20 mouse cellular contexts compared by ENCODE assay signal in genomic region chrX:99495399-99495798, GRCm38 (mm10). TPM values are rescaled to one million over a fixed set of nuclear protein-coding genes. Genes with fewer than 3 reads are reported as not detected.
DNase-seq lines count a peak whose midpoint lies in the region; ATAC-seq lines count a peak whose summit lies in the region.
"Had no signal": no experiment of that assay in that cellular context is flagged by ENCODE, and none has a peak within 500 bp of the region (broad histone marks: within the 10 kb centered on the region; RNA-seq: fewer than 3 reads in every experiment).

No protein-coding gene starts in this region.

- DNase-seq in embryo, embryonic 10 days (ENCODE audit: low spot score), result peak; percentile 20
- DNase-seq in embryo, embryonic 9.5 days (ENCODE audit: extremely low spot score), result no peak
- DNase-seq in kidney, postnatal 14 days, result no peak
- peak; percentile 66 for DNase-seq in adrenal gland, adult 2 months
- DNase-seq in adrenal gland, postnatal 14 days, result peak; percentile 60
- no peak for DNase-seq in urinary bladder, postnatal 14 days (ENCODE audit: low spot score)
- DNase-seq: cerebellum, adult 11 months; cerebellum, adult 8-10 months; cerebellum, postnatal 14 days; forebrain, postnatal 0 days; gastrocnemius, postnatal 14 days; heart, adult 18-20 months; heart, postnatal 14 days had no signal

- H3K4me3 ChIP-seq in kidney, embryonic 16.5 days (ENCODE audit: low read length), result no peak overlapping the region
- H3K4me3 ChIP-seq: forebrain, embryonic 13.5 days; heart, embryonic 15.5 days; hindbrain, embryonic 13.5 days had no signal

- WGBS in kidney, embryonic 16.5 days, result 45% methylated on average over 5 of the region's 5 CpGs

- no peaks in the 10 kb centered on the region for H3K9me3 ChIP-seq in kidney, embryonic 16.5 days (ENCODE audit: low read length)
- H3K9me3 ChIP-seq: forebrain, embryonic 13.5 days; heart, embryonic 15.5 days; hindbrain, embryonic 13.5 days had no signal

- no peak overlapping the region for H3K4me2 ChIP-seq in kidney, embryonic 16.5 days (replicated peaks; ENCODE audit: low read depth, low read length)
- H3K4me2 ChIP-seq: forebrain, embryonic 13.5 days; heart, embryonic 11.5 days; heart, embryonic 15.5 days; hindbrain, embryonic 13.5 days had no signal

- no peaks in the 10 kb centered on the region for H3K36me3 ChIP-seq in kidney, embryonic 16.5 days (ENCODE audit: insufficient read depth, low read length)
- H3K36me3 ChIP-seq: heart, embryonic 15.5 days; hindbrain, embryonic 13.5 days had no signal

- peaks cover 5% of the 10 kb centered on the region; the same call in 1 of the 2 replicates for H3K4me1 ChIP-seq in kidney, embryonic 16.5 days (ENCODE audit: insufficient read depth, low read length)
- H3K4me1 ChIP-seq: forebrain, embryonic 13.5 days; hindbrain, embryonic 13.5 days had no signal

- no peak overlapping the region for H3K9ac ChIP-seq in kidney, embryonic 16.5 days (replicated peaks; ENCODE audit: low read length)
- H3K9ac ChIP-seq: forebrain, embryonic 13.5 days; forebrain, postnatal 0 days; heart, embryonic 15.5 days; hindbrain, embryonic 13.5 days had no signal

- no peak overlapping the region for H3K27ac ChIP-seq in kidney, embryonic 16.5 days (ENCODE audit: low read length)
- H3K27ac ChIP-seq: forebrain, embryonic 13.5 days; heart, embryonic 15.5 days; hindbrain, embryonic 13.5 days; hindbrain, postnatal 0 days had no signal

- peaks cover 29% of the 10 kb centered on the region for H3K27me3 ChIP-seq in kidney, embryonic 16.5 days (ENCODE audit: insufficient read depth, low read length)

- peak; percentile 59 for ATAC-seq in kidney, embryonic 16.5 days (ENCODE audit: low FRiP score, low TSS enrichment)
- ATAC-seq in megakaryocyte, adult 5-6 weeks (ENCODE audit: poor library complexity, severe bottlenecking), result no peak
- ATAC-seq: forebrain, embryonic 13.5 days; forebrain, postnatal 0 days; hindbrain, postnatal 0 days had no signal

RNA-seq across cellular contexts. Expression of gene Pja1, which starts 24.3 kb away (rescaled TPM):
- 207 and 212 TPM in 2 replicates for polyA plus RNA-seq in kidney, embryonic 16.5 days (2015; fragmentation: Nextera tagmentation; extraction: Ambion mirVana)
- 100 to 1,000 TPM; 122 to 143 TPM for total RNA-seq in adrenal gland, adult 2 months (2021)
- polyA plus RNA-seq in adrenal gland, adult 2 months (2012; rRNA removed), result 52.0 and 53.9 TPM in 2 replicates
- 99.7 and 108 TPM in 2 replicates for total RNA-seq in adrenal gland, postnatal 14 days (2021)
- 5.8 and 7.7 TPM in 2 replicates for total RNA-seq in megakaryocyte, adult 5-6 weeks (2015)
- 13.6 and 20.4 TPM in 2 replicates for total RNA-seq in megakaryocyte, adult 5-6 weeks (2017)

Comparison
In these comparisons a context has a peak if more than half of its experiments do, and no peak if none do; other contexts are left out.
1. DNase-seq: peak in embryo, embryonic 10 days (single experiment), adrenal gland, adult 2 months (single experiment) and adrenal gland, postnatal 14 days (single experiment); none in embryo, embryonic 9.5 days (single experiment), kidney, postnatal 14 days (single experiment) and urinary bladder, postnatal 14 days (single experiment).